Mouse (Mus musculus) adrenal gland, postnatal 10 days (tissue): Measurements from ENCODE around the gene Gins1. TPM values are rescaled to one million over a fixed set of nuclear protein-coding genes. Genes with fewer than 3 reads are reported as not detected.
"Not testable (repeated sequence)": the region's sequence is repeated elsewhere in the genome, so short reads cannot be mapped to it uniquely, and the experiment has no call there.

ENCODE experiments used
- DNase-seq: peaks from one replicate; pipeline ENCODE4 v3.0.0; 2021; ENCODE audit warnings: mixed read lengths
- total RNA-seq, 2 experiments: library from RNA; stranded (reverse); gene quantifications; 2 replicates each; pipeline ENCODE4 v1.2.3; 2021

The Gins1 gene
- total RNA-seq, 2 experiments from 2014 or later, result 5.8 to 10.8 TPM

DNA sequence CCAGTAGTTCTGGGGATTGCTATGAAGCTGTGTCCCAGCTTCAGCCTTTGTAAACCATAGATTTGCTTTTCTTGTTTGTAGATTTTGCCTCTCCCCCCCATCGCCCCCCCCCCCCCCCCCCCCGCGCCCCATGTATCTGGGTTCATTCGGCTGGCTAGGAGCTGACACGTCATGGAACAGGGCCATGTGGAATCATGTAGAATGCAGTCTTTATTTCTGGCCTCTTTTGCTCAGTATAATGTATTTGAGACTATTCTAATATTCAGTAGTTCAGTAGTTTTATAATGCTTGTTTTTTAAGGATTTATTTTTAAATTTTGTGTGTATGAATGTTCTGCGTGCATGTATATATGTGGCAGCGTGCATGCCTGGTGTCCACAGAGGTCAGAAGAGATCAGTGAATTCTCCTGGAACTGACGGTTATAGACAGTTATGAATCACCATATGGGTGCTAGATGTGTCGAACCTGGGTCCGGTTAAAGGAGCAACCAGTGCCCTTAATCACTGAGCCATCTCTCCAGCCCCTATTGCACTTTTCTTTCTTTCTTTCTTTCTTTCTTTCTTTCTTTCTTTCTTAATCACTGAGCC is 5.2 kb downstream of the Gins1 start:
- DNase-seq, result no peak

DNA sequence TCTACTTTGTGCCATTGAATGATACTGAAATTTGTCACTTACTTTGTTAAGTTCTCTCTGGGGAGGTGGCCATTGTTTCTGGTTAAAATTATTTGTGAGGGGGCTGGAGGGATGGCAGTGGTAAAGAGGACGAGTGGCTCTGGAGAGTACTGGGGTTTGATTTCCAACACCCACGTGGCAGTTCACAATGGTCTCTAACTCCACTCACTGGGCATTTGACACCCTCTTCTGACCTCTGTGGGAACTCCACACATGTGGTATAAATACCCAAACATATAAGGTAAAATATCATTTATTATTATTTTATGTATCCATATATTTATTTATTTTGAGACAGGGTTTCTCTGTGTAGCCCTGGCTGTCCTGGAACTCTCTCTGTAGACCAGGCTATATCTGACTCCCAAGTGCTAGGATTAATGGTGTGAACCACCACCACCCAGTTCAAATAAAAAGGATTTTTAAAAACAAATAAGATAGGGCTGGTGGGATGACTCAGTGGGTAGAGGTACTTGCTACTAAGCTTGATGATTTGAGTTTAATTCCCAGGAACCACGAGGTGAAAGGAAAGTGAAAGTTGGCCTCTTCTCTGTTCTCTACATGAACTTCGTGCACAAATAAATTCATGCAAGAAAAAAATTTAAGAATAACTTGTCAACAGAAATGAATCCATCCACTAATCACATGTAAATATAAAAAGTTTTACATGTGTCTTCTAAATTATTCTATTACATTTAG is 9.7 kb downstream of the Gins1 start:
- no peak for DNase-seq

- DNase-seq, result no peak
These were observed 10.6 kb downstream of the Gins1 start for GRCm38 (mm10) chr2:150915786-150916185.

DNA sequence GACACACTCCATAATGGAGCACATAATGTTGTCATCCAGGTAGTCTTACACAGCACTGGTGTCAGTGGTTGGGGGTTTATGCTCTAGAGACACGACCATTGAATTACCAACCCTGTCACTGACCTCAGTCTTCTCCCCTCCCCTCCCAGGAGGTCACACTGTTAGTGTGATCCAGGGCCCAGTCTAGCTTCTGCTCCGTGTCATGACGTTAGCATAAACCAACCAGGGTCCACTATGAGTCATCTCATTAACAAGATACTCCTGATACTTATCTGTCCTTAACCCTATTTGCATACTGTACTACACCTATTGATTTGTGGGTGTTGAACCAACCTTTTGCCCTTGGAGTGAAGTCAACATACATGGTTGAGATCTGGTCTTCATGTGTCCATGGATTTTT is 13.5 kb downstream of the Gins1 start:
- DNase-seq, result no peak

GRCm38 (mm10) chr2:150920543-150920942 is 15.3 kb downstream of the Gins1 start:
- no peak for DNase-seq

DNA sequence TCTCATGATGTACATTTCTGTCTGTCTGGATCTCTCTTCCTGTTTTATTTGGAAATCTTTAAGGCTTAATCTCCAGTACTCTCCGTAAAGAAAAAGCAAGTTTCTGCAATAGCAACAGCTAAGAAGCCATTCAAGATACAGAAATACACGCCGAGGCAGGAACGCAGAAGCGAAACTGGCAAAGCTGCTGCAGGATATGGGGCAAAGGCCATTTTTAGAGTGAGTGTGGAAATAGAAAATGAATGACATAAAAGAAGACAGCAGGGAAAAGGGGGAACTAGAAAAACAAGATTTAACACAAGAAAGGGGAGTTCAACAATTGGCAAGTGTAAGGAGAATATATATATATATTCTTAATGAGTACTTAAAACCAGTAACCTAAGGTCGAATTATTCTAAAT is 16.5 kb downstream of the Gins1 start:
- peak; percentile 16 for DNase-seq

DNA sequence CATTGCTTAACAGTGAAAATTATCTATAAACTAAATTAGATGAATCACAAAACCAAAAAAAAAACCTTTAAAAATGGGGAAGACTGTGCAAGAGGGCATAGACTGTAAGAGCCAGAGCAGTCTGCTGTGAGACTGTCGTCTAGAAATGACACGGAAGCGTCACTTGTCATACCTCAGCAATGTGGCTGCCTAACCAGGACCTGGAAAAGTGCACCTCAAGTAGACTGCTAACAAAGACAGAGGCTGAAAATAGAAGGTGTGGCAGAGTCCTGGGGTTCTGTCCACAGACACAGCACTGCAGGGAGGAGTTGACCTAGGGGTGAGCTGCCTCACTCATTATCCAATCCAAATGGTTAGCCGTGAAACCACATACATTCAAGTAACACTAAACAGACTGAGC is 17.0 kb downstream of the Gins1 start:
- DNase-seq, result no peak

DNA sequence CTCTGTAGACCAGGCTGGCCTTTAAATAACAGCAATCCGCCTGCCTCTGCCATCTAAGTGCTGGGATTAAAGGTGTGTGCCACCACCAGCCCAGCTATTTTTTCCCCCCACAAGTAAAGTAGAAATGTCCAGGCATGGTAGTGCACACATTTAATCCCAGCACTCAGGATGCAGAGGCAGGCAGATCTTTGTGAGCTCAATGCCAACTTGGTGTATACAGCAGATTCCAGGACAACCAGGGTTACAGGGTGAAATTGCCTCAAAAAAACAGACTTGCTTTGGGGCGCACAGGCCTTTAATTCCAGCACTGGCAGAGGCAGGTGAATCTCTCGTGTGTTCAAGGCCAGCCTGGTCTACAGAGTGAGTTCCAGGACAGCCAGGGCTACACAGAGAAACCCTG is 17.8 kb downstream of the Gins1 start:
- no peak for DNase-seq

- no peak for DNase-seq
These were observed 18.3 kb downstream of the Gins1 start for GRCm38 (mm10) chr2:150923505-150923904.

DNA sequence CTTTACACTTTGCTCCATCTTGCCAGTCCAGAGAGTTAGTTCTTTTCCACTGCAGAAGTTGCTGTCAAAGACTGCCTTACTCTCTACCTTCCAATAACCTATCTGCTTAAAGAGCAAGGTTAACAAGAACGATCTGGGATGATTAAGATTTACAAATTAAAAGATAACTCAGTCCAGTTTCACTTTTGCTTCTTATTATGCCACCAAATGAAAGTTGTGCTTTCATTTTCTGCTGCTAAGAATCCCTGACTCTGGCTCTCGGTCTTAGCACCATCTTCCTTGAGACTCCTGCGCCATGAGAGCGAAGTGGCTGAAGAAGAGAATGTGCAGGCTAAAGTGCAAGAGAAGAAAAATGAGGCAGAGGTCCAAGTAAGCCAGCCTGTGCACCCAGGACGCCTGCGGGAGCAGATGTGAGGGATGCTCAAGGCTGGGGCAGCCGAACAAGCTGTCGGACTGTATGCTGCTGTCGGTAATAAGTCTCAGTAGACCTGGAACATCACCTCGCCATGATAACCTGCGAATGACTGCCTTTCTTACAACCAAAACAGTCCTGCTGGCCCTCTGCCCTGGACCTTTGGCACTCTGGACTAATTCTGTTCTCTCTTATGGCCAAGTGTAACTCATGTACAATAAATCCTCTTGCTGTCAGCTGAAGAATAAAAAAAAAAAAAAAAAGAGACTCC is 22.0 kb downstream of the Gins1 start:
- DNase-seq, result peak; percentile 69

DNA sequence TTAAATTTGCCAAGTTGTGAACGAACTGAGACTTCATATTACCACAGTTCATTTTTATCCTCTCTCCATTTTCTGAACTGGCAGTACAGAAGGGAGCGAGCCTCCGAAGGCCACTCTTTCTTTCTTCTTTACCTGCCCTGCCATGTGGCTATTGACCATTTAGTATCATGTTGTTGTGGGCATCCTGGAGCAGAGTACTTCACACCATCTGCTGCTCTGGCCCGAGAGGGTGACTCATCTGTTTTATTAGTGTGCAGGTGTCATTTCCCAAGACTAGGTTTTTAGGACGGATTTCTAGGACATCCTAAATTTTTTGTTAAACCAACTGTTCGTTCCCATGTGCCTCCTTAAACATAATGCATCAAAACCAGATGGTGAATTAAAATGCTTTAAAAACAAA is 24.0 kb downstream of the Gins1 start:
- DNase-seq, result no peak

DNA sequence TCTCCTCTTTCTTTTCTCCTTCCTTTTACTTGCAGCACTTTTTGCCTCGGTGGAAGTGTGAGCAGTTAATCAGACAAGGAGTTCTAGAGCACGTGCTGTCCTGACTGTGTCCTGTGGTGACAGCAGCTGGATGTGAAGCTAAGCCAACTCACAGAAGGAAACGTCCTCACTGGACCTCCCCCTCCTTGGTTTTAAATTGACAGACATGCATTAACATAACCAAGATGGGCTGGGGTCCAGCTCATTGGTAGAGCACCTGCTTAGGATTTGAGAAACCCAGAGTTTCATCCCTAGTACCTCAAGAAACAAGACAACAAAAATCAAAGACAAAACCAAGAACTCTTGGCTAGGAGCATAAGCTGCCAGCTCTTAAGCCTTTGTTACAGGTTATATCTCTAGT is 25.6 kb downstream of the Gins1 start:
- DNase-seq, result no peak

DNA sequence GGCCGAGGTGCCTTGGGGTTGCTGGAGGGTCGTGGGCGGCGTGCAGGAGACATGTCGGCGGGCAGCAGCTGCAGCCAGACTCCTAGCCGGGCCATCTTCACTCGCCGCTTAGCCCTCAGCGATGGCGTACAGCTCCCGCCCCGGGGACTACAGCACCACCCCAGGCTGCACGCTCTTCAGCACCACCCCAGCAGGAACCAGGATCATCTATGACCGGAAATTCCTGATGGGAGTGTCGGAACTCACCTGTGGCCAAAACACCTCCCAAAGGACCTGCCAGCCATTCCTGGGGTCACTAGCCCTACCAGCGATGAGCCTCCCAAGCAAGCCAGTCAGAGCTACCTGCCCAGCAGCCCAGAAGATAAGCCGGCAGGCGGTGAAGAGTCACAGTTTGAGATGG is 28.3 kb downstream of the Gins1 start:
- DNase-seq, result no peak

DNA sequence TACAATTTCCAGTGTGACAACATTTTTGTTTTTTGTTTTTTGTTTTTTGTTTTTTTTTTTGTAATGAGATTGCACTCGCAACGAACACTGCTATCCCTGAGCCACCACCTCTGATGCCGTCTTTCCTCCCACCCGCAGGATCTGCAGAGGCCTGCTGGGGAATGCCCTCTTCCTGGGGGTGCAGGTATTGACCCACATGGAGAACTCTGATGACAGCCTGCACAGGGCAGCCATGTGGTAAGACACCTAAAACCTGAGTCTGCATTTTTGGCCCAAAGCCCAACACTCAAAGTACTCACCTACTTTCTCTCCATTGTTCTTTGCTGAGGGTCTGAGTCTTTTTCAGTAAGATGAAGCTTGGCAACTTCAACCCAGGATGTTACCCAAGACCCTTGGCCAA is 29.5 kb downstream of the Gins1 start:
- no peak for DNase-seq

DNA sequence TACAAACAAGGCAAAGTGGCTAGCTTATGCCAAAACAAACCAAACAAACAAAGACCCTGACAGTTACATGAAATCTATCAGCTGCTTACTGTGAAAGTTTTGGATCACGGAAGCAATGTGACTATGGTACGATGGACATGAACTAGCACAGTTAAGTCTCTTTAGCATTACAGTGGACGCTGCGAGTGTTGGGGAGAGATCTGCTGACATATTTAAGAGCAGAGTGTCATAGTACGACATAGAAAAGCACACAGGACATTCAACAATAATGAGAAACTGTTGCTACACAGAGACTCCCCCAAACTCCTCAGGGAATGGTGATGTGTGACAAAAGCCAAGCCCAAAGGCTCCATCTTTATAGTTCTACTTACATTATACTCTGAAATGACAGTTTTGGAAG is 38.8 kb downstream of the Gins1 start:
- no peak for DNase-seq

DNA sequence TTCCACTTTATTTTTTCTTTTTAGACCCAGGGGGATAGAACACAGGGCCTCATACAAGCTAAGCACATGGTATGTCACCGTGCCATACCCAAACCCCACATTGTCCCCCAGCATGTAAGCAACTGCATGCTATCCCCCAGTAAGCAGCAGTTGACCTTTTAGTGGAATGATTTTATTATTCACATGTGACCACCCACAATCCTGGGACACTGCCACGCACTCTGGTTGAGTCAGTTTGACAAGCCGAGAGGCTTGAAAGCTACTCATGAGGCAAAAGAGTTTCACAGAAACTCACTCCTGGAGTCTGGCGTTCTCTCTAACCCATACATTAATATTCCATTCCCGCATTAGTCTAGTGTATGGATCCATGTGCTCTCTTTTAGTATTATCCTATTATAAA is 42.1 kb downstream of the Gins1 start:
- peak; percentile 15 for DNase-seq

DNA sequence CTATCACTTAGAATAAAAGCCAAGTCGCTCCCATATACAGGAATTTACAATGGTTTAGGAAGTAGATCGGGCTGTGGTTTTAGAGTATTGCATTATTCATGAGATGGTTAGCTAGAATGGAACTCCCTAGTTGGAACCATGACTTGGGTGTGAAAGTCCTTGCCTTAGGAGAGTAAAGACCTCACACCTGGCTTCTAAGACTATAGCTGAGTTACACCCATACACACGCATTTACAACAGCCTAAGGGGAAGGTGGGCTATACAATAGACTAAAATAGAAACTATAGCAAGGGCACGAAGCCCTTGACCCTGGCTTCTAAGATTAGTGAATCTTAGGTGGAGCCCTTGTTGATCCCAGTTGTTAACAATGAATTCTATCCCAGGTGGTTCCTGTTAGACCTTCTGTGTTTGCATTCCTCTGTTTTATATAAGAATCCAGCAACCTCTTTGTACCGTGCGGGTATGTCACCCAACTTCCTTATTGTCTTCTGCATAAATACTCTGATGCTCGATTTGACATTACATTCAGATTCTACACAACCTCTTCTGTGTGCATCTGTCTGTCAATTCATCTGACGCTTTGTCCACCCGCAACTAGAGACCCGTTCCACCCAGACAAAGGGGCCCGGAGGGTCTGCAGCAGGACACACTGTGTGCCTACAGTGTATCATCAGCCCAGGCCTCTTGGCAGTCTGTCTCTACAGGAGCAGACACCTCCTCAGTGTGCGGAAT is 42.8 kb downstream of the Gins1 start:
- DNase-seq, result not testable (repeated sequence)

DNA sequence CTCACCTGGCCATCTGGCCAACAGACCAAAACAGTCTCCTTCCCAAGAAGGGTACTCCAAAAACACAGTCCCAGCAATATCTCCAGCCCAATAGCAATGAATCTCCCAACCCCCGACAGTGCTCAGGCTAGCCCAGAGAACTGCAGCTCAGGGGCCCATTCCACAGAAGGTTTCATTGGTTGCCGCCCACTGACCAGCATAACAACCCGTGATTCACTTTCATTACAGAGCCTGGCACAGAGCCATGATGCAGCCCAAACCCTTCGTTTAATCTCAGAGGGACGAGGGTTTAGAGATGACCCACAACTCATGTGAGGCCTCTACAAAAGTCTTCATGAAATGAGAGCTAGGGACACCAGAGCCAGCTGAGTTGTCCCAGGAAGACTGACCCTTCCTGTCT is 43.6 kb downstream of the Gins1 start:
- DNase-seq, result peak; percentile 25

GRCm38 (mm10) chr2:150949652-150950051 is 44.5 kb downstream of the Gins1 start:
- no peak for DNase-seq

DNA sequence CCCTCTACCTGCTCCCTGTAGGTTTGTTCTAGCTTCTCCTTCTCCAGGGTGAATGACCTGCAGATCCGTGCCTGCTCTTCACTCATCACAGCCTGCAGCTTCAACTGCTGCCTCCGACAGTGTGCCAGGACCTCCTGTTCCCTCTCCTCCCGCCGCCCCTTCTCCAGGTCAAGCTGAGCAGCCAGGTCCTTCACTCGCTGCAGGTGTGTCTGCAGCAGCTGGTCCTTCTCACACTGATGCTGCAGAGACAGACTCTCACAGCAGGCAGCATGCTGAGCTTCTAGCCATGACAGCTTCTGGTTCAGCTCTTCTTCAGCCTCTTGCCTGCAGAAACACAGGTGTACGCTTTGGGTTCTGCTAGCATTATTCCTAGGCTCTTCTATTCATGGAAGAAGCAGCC is 44.9 kb downstream of the Gins1 start:
- DNase-seq, result no peak

GRCm38 (mm10) chr2:150951201-150951600 is 46.0 kb downstream of the Gins1 start:
- no peak for DNase-seq

DNA sequence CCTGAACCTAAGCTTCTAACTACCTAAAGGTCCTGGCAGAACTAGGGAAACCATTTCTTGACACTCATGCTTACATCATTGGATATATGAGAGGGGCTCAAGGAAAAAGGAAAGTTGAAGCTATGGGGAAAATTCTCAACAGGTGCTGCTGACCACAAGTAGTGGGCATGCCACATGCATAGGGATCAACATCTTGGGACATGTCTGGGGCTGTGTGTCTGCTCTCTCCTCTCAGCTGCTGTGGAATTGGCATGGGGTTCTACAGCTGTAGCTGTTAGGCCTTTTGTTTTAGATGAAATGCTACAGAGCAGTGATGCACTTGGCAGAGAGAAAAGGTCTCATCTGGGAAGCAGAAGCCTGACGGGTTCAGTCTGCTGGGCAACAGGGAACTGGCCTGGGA is 50.7 kb downstream of the Gins1 start:
- no peak for DNase-seq

DNA sequence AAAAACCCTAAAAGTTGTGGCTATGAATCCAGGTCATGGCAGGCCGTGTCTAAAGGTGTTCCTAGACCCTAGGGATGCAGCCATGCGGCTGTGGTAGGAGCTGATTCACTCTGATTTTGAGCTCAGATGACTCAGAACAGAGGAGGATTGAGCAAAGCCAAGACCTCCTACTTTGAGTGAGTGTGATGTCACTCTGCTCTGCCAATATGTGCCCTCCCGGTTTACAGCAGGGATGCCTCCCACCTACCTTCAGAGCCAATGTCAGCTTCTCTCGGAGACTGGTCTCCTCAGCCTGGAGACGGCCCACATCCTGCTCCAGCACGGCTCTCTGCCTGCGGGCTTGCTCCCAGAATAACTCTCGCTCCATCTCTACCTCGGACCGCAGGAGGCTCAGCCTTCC is 54.3 kb downstream of the Gins1 start:
- no peak for DNase-seq
